Mouse (Mus musculus) megakaryocyte, embryonic 14.5 days (primary cell): Measurements from ENCODE around the gene Hikeshi. TPM values are rescaled to one million over a fixed set of nuclear protein-coding genes. Genes with fewer than 3 reads are reported as not detected.

ENCODE experiments used
- H3K27me3 ChIP-seq: replicated peaks from 2 replicates; pipeline ENCODE3; 2012; ENCODE audit warnings: inconsistent platforms
- H3K36me3 ChIP-seq: replicated peaks from 2 replicates; pipeline ENCODE3; 2012; ENCODE audit warnings: low read length, inconsistent platforms, mixed read lengths
- H3K4me1 ChIP-seq: 2 replicates; pipeline ENCODE4 v1.6.1; 2012; ENCODE audit warnings: inconsistent platforms
- H3K4me3 ChIP-seq: replicated peaks from 2 replicates; pipeline ENCODE3; 2012; ENCODE audit warnings: moderate library complexity, mild to moderate bottlenecking, inconsistent platforms
- H3K9me3 ChIP-seq: 2 replicates; pipeline ENCODE4 v1.6.1; 2012; ENCODE audit warnings: inconsistent platforms
- FLI1 ChIP-seq: IDR thresholded peaks from 2 replicates; pipeline ENCODE4 v1.6.1; 2012; ENCODE audit warnings: low read length, inconsistent platforms, mixed read lengths
- GATA1 ChIP-seq: IDR thresholded peaks from 3 replicates; pipeline ENCODE4 v1.6.1; 2012; ENCODE audit warnings: mixed read lengths, low read length, inconsistent platforms, borderline replicate concordance
- polyA plus RNA-seq: library from polyadenylated mRNA; stranded (reverse); fragments of >175 nt; gene quantifications from 2 replicates; pipeline ENCODE4 v1.2.3, GENCODE M21; 2012; ENCODE audit warnings: low replicate concordance; ENCODE audit not compliant: insufficient read depth

Hikeshi gene
- polyA plus RNA-seq, 1 experiment = 27.7 TPM

DNA sequence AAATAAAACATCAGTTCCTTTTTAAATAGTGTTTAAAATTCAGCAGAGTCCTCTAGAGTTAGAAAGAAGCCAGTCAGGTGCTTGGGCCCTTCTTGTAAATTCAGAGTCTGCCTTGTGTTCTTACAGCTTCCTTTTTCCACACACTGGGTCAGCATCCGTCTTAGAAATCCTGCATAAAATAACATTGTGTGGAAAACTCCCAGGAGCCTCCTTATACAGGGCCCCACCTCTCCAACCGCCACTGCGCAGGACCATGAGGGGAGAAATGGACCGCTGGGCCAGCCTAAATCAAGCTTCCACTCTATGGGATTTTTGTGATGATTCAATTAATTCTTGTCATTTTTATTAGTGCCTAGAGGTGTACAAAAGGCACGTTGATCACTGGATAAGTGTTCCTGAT is 49.6 kb downstream of the Hikeshi start:
- H3K4me3 ChIP-seq = no peak overlapping the region
- peaks cover 17% of the 10 kb centered on the region for H3K4me1 ChIP-seq
- no peaks in the 10 kb centered on the region for H3K36me3 ChIP-seq
- H3K9me3 ChIP-seq = no peaks in the 10 kb centered on the region
- no peak for TF ChIP-seq FLI1
- TF ChIP-seq GATA1 = no peak
- H3K27me3 ChIP-seq = no peaks in the 10 kb centered on the region

DNA sequence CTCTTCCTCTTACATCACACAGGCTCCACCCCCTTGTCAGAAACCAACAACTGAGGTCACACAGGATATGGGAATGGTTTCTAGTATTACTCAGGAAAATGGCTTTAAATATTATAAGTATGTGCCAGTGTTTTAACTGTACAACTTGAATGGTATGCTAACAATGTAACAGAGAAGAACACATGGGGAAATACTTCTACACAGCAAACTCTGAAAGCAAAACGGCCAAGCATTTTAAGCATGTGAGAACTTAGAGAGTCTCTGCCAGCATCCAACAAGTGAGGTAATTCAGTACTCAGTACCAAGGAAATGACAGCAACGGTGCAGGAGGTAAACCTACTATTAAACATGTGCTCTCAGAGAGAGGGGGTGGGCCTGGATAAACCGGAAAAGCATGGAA is 56.5 kb downstream of the Hikeshi start:
- Histone ChIP-seq H3K36me3 (no peaks in the 10 kb centered on the region), H3K4me3 (peak overlapping the region; percentile 65), H3K4me1 (peaks cover 29% of the 10 kb centered on the region), H3K9me3 (no peaks in the 10 kb centered on the region), H3K27me3 (peaks cover 3% of the 10 kb centered on the region)
- TF ChIP-seq FLI1 (no peak), GATA1 (no peak)

- H3K4me3 ChIP-seq = no peak overlapping the region
- no peak for TF ChIP-seq FLI1
- no peak for TF ChIP-seq GATA1
- no peaks in the 10 kb centered on the region for H3K36me3 ChIP-seq
- peaks cover 18% of the 10 kb centered on the region for H3K4me1 ChIP-seq
- H3K9me3 ChIP-seq = no peaks in the 10 kb centered on the region
- peaks cover 7% of the 10 kb centered on the region for H3K27me3 ChIP-seq
Measured at GRCm38 (mm10) chr7:89879686-89880085, 61.3 kb downstream of the Hikeshi start.

Other genes with a start within 250 kb of the Hikeshi start
- gene Ccdc81, start 37.6 kb downstream of the Hikeshi start, polyA plus RNA-seq = not detected in 2 replicates
- gene Eed, start 39.8 kb upstream of the Hikeshi start, polyA plus RNA-seq = 23.9 and 39.5 TPM in 2 replicates
- 16.1 and 47.5 TPM in 2 replicates for gene Picalm, start 189.0 kb upstream of the Hikeshi start, polyA plus RNA-seq